Mouse (Mus musculus): ENCODE results near the gene Ccdc30.

Gene Ccdc30

DNA sequence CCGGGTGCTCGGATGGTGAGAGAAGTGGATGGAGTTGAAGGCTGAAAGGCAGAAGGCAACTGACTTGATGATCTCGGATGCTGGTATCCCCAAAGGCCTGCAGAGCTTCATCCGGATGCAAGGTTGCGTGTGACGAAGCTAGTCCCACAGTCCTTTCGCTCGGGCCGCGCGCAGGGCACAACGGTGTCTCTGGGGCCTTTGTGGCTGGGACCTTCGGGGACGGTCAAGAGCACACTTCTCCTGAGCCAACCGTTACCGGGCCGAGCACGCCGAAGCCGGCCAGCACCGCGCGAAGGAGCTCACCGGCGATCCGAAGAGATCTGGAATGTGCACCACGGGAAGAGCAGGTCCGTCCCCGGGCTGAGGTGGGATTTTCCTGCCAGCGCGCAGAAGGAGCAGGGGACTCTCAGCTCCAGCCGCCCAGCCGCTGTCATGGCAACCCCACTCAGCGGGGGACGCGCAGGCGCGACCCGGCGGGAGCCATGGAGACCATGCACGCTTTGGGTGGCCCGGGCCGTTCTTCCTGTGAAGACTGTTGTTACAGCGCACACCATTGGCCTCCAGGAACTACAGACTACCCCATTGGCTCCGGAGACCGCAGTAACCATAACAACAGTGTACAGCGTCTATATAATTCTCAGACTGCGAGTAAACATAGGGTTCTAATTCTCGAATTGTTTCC, at the start of gene Ccdc30:
TSS of gene Ccdc30 (minus strand) at position 450 of the 682 bp plus-strand sequence.
- DNase-seq (ENCODE audit: low spot score), result peak; percentile 84

DNA sequence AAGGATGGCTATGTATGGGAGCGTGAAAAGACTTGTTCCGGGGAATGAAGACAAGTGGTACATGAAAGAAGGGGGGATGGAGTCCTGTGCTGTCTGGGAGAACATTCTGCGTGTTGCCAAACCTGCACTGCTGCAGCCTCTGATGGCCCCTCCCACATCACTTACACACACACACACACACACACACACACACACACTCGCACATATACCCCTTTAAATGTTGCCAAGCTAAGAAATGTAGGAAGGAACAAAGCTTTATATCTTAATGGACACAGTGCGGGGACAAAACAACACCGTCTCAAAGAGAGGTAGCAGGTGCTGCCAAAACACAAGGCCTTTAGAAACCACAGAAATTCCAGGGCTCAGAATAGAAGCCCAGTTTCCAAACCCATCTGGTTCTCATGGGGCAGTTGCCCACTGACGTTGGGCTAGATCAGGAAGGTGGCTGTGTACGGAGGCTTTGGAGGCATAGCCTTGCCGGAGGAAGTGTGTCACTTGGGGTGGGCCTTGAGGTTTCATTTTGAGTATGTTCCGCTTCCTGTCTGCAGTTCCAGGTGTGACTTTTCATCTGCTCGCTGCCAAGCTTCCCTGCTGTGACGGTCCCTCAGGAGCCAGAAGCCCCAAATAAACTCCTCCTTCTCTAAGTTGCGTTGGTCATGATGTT, 48.6 kb upstream of the Ccdc30 start:
- DNase-seq (ENCODE audit: low spot score), result no peak

GRCm38 (mm10) chr4:119462858-119463755, 47.8 kb upstream of the Ccdc30 start:
- DNase-seq (ENCODE audit: low spot score), result peak; percentile 82

DNA sequence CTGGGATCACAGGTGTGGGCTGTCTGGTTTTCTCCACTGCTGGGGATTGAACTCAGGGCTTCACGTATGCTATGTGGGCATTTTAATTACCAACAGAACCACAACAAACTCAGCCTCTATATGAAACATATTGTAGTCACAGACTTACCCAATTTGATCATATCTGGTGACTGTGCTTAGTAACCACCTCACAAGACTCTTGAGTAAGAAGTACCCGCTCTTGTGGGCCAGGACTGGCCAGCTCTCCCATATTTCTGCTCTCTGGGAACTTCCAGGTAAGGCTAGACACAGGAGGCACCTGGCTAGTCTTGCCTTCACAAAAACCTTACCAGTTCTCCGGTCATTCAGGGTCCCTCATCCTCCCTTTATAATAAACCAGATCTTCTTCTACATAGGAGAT, 47.1 kb upstream of the Ccdc30 start:
- no peak for DNase-seq (ENCODE audit: low spot score)

GRCm38 (mm10) chr4:119460728-119461141, 45.4 kb upstream of the Ccdc30 start:
- peak; percentile 32 for DNase-seq (ENCODE audit: low spot score)

- DNase-seq (ENCODE audit: low spot score), result peak; percentile 18
These were observed 45.0 kb upstream of the Ccdc30 start for GRCm38 (mm10) chr4:119460296-119460695.

DNA sequence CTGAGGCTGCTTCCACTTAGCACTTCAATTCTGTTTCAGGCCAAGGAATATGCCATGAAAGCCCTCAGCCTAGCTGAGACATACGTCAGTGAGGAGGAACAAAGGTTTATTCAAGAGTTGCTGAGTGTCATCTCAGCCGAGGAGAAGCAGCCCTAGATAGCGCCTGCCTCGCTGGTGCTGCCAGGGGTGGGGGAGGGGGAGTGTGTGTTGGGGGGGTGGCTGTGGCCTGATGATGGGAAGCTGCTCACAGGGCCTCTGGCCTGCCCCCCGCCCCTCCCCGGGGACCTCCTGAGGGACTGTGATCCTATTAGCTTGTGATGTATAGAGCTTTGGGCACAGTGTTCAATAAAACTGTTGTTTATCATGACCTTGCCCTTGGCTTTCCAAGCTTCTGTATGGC, 38.2 kb upstream of the Ccdc30 start:
- DNase-seq (ENCODE audit: low spot score), result peak; percentile 16

- DNase-seq (ENCODE audit: low spot score), result no peak
These were observed 37.8 kb upstream of the Ccdc30 start for GRCm38 (mm10) chr4:119453128-119453527.

- DNase-seq (ENCODE audit: low spot score), result no peak
These were observed 35.1 kb upstream of the Ccdc30 start for GRCm38 (mm10) chr4:119450436-119450835.

DNA sequence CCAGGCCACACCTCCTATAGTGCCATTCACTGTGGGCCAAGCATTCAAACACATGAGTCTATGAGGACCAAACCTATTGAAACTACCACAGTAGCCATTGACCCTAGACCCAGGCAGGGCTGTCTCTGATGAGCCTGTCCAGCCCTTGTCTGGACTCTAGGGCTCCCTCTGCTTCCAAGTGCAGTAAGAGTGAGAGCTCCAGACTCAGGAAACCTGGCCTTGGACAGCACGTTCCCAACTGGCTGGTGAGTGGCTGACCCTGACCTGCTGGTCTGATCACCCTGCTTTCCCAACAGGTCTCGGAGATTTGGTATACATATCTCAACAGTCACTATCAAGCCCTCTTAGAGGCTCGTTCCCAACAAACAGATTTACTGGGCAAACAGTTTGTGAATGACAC, 32.5 kb upstream of the Ccdc30 start:
- DNase-seq (ENCODE audit: low spot score), result no peak

DNA sequence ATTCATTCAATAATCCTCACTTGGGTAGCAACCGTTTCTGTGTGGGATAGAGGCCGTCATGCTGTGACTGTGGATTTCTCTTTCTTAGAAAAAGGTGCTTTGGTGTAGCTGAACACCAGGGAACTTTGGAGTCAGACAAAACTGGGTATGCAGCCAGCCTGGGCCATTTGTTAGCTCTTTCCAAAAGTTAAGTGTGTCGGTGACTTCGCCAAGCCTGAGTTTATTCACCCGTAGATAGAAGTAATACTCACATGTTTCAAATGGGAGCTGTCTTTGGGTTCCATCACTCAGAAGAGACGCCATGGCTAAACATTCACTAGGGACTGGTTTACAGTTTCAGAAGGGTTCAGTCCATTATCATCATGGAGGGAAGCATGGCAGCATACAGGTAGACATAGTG, 31.9 kb upstream of the Ccdc30 start:
- DNase-seq (ENCODE audit: low spot score), result no peak

GRCm38 (mm10) chr4:119442539-119442938, 27.2 kb upstream of the Ccdc30 start:
- no peak for DNase-seq (ENCODE audit: low spot score)

GRCm38 (mm10) chr4:119441836-119442235, 26.5 kb upstream of the Ccdc30 start:
- DNase-seq (ENCODE audit: low spot score), result no peak

DNA sequence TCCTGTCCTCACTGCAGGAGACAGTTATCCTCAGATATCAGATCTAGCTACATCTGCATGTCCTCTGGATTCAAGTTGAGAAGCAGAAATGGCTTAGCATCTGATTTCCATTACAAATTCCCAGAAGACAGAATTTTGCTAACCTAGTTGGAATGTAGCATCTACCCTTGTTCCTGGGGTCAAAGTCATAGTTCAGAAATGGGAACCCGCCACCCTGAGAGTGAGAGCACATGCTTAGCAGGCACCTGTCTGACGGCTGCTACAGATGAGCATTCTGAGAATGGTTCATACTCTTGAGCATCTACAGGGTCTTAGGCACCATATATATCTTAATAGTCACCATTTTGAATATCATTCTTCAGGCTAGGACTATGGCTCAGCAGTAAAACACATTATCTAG, 22.6 kb upstream of the Ccdc30 start:
- no peak for DNase-seq (ENCODE audit: low spot score)

DNA sequence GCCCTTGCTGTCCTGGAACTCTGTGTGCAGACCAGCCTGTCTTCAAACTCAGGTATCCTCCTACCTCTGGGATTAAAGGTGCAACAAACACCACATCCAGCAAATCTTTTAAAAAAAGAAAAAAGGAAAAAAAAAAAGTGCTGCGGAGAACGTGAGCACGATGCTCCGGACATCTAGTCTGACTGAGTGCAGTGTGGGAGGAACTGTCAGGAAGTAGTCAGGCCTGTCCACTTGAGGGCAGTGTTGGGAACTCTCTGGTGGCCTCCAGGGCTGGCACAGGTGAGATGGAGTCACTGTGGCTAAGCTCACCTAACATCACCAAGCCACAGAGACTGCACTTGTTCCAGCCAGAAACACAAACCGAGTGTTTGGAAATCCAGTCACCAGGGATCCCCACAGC, 15.4 kb upstream of the Ccdc30 start:
- DNase-seq (ENCODE audit: low spot score), result no peak

- peak; percentile 39 for DNase-seq (ENCODE audit: low spot score)
These were observed 12.4 kb upstream of the Ccdc30 start for GRCm38 (mm10) chr4:119427680-119428079.

GRCm38 (mm10) chr4:119425601-119426000, 10.3 kb upstream of the Ccdc30 start:
- DNase-seq (ENCODE audit: low spot score), result no peak

DNA sequence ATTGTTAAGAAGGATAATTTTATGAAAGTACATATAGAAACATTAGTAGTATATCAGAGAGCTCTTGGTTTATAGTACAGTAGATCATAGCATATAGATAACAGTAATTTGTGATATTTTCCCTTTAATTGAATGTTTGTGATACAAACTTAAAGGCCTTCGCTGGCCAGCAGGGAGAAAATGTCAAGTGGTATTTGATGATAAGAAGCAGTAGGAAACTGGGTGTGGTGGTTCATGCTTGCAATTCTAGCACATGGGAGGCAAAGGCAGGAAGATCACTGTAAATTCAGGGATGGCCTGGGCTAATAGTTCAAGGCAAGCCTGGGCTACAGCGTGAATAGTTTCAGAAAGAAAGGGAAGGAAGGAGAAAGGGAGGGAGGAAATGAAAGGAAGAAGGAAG, 9.8 kb upstream of the Ccdc30 start:
- DNase-seq (ENCODE audit: low spot score), result no peak

- peak; percentile 86 for DNase-seq (ENCODE audit: low spot score)
These were observed 7.1 kb upstream of the Ccdc30 start, which contains the start of the genes Ppcs and Zmynd12 for GRCm38 (mm10) chr4:119422294-119422964. Ppcs (minus strand) TSS chr4:119422420. Zmynd12 (plus strand) TSS chr4:119422814.

GRCm38 (mm10) chr4:119421921-119422293, 6.6 kb upstream of the Ccdc30 start:
- no peak for DNase-seq (ENCODE audit: low spot score)

GRCm38 (mm10) chr4:119421191-119421590, 5.9 kb upstream of the Ccdc30 start:
- no peak for DNase-seq (ENCODE audit: low spot score)

DNA sequence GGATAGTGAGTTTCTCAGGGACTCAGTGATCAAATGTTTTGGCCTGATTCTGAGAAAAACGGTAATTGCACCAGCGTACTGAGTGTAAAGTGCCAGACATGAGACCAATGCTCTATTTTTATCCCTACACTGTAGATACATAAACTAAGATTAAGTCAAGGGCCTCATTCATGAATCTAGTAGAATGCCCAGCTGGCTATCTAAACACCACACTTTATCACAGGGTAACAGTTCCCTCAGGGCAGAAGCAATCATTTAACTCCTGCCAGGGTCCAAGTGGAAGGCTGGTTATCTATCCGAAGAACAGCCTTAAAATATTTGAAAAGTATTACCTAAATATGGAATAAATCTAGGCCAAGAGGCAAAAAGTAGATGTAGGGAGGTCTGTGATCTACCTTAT, 2.6 kb upstream of the Ccdc30 start:
- no peak for DNase-seq (ENCODE audit: low spot score)
